Mouse (Mus musculus): ENCODE data around the gene AI661453.
"Not testable (repeated sequence)": the region's sequence is repeated elsewhere in the genome, so short reads cannot be mapped to it uniquely, and the experiment has no call there.

AI661453 gene

GRCm38 (mm10) chr17:47501946-47502706 lies 65.7 kb downstream of the AI661453 start, which contains the start of gene Taf8:
Gene Taf8, minus strand, starts transcription at chr17:47502292.
- DNase-seq (ENCODE audit: low read depth, low spot score), result peak; percentile 83

GRCm38 (mm10) chr17:47502707-47503045 lies 66.3 kb downstream of the AI661453 start:
- DNase-seq (ENCODE audit: low read depth, low spot score), result not testable (repeated sequence)

GRCm38 (mm10) chr17:47503689-47504088 lies 67.3 kb downstream of the AI661453 start:
- no peak for DNase-seq (ENCODE audit: low read depth, low spot score)

GRCm38 (mm10) chr17:47504228-47504627 lies 67.8 kb downstream of the AI661453 start:
- DNase-seq (ENCODE audit: low read depth, low spot score), result no peak

GRCm38 (mm10) chr17:47504941-47505346 lies 68.5 kb downstream of the AI661453 start, which contains the start of gene Ccnd3:
Gene Ccnd3, plus strand, starts transcription at chr17:47505051.
- DNase-seq (ENCODE audit: low read depth, low spot score), result no peak

GRCm38 (mm10) chr17:47505566-47505965 lies 69.2 kb downstream of the AI661453 start:
- no peak for DNase-seq (ENCODE audit: low read depth, low spot score)

- no peak for DNase-seq (ENCODE audit: low read depth, low spot score)
Measured at GRCm38 (mm10) chr17:47506042-47506441, 69.6 kb downstream of the AI661453 start.

- DNase-seq (ENCODE audit: low read depth, low spot score), result no peak
Measured at GRCm38 (mm10) chr17:47506697-47507096, 70.3 kb downstream of the AI661453 start.

GRCm38 (mm10) chr17:47507523-47507922 lies 71.1 kb downstream of the AI661453 start:
- DNase-seq (ENCODE audit: low read depth, low spot score), result no peak

GRCm38 (mm10) chr17:47508012-47508608 lies 71.7 kb downstream of the AI661453 start:
- DNase-seq (ENCODE audit: low read depth, low spot score), result peak; percentile 30

- DNase-seq (ENCODE audit: low read depth, low spot score), result no peak
Measured at GRCm38 (mm10) chr17:47509031-47509705, 72.8 kb downstream of the AI661453 start.

- DNase-seq (ENCODE audit: low read depth, low spot score), result peak; percentile 55
Measured at GRCm38 (mm10) chr17:47511111-47512020, 75.0 kb downstream of the AI661453 start.

- no peak for DNase-seq (ENCODE audit: low read depth, low spot score)
Measured at GRCm38 (mm10) chr17:47512956-47513775, 76.8 kb downstream of the AI661453 start.

GRCm38 (mm10) chr17:47515180-47515844 lies 78.9 kb downstream of the AI661453 start:
- DNase-seq (ENCODE audit: low read depth, low spot score), result no peak

- DNase-seq (ENCODE audit: low read depth, low spot score), result no peak
Measured at GRCm38 (mm10) chr17:47516232-47516631, 79.8 kb downstream of the AI661453 start.

GRCm38 (mm10) chr17:47518205-47518604 lies 81.8 kb downstream of the AI661453 start:
- DNase-seq (ENCODE audit: low read depth, low spot score), result no peak
